Mouse (Mus musculus): Measurements from ENCODE around the gene Ugt1a5.
"Not testable (repeated sequence)": the region's sequence is repeated elsewhere in the genome, so short reads cannot be mapped to it uniquely, and the experiment has no call there.

Gene Ugt1a5

DNA sequence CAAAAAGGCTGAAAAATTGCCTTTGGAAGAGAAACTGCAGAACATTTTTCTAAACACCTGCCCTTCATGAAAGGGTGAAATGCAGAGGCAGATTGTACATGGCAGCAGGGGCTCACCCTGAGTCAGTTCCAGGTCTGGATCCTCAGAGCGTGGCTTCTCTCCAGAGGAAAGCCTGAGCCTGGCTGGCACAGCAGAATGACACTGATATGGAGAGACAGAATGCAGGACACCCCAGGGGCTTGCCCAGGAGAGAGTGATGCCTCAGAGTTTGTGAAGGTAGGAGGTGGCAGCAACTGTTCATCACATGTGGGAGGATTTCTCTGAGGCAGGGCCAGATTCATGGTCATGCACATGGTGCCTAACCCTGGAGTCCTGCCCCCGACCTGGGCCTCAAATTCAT, 34.2 kb downstream of the Ugt1a5 start:
- peak; percentile 57 for DNase-seq

DNA sequence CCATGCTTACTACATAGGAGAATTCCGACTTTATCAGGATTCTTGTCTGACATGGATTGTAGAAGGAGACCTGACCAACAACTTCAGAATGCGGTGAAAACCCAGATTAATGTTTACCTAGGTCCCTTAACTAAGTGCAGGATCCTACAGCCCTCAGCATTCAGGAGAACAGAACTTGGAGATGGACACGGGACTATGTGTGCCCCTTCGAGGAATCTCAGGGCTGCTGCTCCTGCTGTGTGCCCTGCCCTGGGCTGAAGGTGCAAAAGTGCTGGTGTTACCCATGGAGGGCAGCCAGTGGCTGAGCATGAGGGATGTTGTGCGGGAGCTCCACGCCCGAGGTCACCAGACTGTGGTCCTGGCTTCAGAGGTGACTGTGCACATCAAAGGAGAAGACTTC, 34.6 kb downstream of the Ugt1a5 start, which contains the start of gene Ugt1a2:
Ugt1a2 (plus strand) TSS at position 146 of the 400 bp plus-strand sequence.
- no peak for DNase-seq

GRCm38 (mm10) chr1:88205294-88205922, 39.6 kb downstream of the Ugt1a5 start, which contains the start of gene Dnajb3:
Gene Dnajb3 (minus strand): TSS chr1:88205782.
- peak; percentile 88 for DNase-seq

GRCm38 (mm10) chr1:88206843-88207479, 41.1 kb downstream of the Ugt1a5 start:
- no peak for DNase-seq

- DNase-seq = no peak
These were observed 46.0 kb downstream of the Ugt1a5 start, which contains the start of gene Ugt1a1 for GRCm38 (mm10) chr1:88211812-88212211. Gene Ugt1a1 (plus strand): TSS chr1:88211959.

GRCm38 (mm10) chr1:88212341-88213045, 46.7 kb downstream of the Ugt1a5 start:
- DNase-seq = no peak

- DNase-seq = no peak
These were observed 47.2 kb downstream of the Ugt1a5 start for GRCm38 (mm10) chr1:88213061-88213460.

DNA sequence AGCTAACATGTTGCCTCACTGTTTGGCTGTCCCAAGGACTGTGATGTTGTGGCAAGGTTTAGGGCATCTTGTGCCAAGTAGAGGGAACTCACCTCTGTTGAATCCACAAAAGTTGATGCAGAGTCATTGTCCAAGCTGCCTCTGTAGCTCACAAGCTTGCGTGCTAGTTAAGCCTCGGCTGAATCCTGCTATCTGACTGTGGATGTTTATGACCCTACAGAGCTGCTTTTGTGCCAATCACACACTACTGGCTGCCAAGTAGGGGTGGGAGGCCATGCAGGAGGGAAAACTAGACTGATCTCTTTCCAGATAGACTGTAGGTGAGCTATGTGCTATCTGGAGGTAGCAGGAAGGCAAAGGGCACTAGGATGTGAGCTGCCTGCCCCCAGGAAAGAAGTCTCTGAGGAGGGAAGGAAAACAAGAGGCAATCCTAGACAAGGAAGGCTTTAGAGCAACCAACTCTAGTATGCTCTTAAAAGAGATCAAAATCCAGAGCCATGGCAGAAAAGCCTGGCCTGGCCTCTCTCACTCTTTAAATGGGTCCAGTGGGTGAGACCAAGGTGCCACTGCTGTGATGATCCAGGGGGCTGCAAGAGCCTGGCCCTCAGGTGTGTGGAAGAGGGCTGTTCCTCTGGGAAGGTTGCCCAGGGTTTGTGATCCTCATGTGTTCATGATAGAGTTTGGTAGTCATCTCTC, 48.1 kb downstream of the Ugt1a5 start:
- no peak for DNase-seq

GRCm38 (mm10) chr1:88214462-88214952, 48.7 kb downstream of the Ugt1a5 start:
- no peak for DNase-seq

DNA sequence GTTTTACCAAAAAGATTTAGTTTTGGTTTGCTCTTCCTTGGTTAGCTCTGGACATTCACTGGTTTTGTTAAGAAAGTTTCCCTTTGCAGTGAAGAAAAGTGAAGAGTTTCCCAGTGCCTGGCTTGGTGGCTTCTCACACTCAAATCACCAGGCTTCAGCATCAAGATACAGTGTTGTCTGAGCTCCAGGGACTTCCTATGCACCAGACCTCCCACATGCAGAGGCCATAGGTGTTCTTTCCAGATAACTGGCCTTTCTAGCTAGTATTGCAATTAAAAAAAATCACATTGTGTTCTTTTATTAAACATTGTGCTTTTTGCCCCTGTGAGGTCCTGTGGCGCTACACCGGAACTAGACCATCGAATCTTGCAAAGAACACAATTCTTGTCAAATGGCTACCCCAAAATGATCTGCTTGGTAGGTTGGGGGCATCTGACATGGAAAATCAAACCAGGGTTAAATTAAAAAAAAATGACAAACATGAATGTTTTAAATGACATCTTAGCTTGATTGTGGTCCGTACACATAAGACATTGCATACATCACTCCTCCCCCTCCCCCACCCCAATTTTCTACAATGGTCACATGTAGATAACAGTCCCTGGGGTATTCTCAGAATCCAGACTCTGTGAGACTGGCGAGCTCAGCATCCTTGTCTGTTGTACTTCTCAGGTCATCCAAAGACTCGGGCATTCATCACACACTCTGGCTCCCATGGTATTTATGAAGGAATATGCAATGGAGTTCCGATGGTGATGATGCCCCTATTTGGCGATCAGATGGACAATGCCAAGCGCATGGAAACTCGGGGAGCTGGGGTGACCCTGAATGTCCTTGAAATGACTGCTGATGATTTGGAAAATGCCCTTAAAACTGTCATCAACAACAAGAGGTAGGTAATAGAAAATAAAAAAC, 49.9 kb downstream of the Ugt1a5 start:
- no peak for DNase-seq

GRCm38 (mm10) chr1:88216551-88216950, 50.7 kb downstream of the Ugt1a5 start:
- DNase-seq = no peak

DNA sequence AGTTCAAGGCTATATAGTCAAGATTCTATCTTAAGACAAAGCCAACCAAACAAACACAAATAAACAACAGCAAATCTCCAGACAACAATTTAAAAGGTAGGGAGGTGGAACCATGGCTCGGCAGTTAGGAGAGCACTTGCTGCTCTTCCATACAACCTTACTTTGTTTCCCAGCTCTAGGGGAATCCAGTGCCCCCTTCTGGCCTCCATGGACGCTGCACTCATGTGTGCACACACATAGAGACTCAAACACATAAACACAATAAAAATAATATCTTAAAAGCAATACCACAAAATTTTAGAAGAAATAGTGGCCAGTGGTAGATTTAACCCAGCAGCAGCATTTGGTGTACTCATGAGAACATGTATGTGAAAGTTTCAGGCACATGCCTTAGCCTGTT, 51.3 kb downstream of the Ugt1a5 start:
- DNase-seq = no peak

- DNase-seq = no peak
These were observed 51.8 kb downstream of the Ugt1a5 start for GRCm38 (mm10) chr1:88217576-88217975.

- no peak for DNase-seq
These were observed 52.2 kb downstream of the Ugt1a5 start for GRCm38 (mm10) chr1:88218051-88218450.

DNA sequence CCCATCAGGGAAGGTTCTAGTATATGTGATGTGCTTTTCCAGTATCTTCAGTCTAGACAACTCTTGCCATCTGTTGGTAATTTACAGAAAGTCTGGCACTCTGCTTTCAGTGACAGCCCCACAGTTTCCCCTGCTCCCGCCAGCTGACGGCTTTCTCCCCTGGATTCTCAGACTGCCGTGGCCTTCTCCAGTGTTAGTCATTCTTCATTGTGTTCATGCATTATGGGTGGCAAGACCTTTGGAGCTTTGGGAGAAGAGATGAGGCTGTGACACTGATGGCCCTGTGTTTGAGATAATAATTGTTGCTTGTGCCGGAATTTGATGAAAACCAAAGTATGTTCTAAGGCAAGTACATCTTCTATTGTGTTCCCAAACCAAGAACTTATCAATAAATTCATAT, 52.8 kb downstream of the Ugt1a5 start:
- DNase-seq = no peak

- DNase-seq = no peak
These were observed 53.2 kb downstream of the Ugt1a5 start for GRCm38 (mm10) chr1:88219054-88219453.

DNA sequence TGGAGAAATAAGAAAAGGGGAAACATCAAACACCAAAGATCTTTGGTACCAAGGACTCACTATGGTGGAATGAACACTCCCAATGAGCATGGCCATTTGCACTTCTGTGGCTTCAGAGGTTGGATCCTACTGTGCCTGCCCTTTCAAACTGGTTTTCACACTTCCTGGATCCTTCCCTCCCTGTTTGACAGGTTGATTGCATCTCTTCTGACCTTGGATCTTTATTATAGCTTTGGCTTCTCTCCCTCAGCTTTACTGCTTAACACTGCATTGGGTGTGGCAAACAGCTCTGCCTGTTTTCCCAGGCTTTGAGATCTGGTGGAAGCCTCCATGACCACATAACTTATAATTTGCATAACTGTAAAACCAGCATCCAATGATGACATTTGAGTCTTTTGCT, 54.5 kb downstream of the Ugt1a5 start:
- no peak for DNase-seq

DNA sequence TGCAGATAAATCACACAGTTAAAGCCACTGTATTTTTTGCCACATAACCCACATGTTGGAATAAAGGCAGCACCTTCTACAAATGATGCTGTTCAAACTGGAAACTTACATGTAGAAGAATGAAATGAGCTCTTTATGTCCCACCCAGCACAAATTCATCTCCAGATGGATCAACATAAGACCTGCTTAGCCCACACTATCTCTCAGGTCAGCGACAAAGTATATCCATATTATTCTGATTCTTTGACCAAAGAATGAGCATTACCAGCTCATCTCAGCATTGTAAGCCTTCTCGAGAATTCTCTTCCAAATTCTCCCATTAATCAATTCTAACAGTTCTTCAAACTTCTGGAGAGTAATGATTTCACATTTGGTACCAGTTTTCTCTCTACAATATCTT, 56.4 kb downstream of the Ugt1a5 start:
- no peak for DNase-seq

- not testable (repeated sequence) for DNase-seq
These were observed 57.3 kb downstream of the Ugt1a5 start for GRCm38 (mm10) chr1:88223011-88223515.

- DNase-seq = no peak
These were observed 57.8 kb downstream of the Ugt1a5 start for GRCm38 (mm10) chr1:88223591-88223990.

DNA sequence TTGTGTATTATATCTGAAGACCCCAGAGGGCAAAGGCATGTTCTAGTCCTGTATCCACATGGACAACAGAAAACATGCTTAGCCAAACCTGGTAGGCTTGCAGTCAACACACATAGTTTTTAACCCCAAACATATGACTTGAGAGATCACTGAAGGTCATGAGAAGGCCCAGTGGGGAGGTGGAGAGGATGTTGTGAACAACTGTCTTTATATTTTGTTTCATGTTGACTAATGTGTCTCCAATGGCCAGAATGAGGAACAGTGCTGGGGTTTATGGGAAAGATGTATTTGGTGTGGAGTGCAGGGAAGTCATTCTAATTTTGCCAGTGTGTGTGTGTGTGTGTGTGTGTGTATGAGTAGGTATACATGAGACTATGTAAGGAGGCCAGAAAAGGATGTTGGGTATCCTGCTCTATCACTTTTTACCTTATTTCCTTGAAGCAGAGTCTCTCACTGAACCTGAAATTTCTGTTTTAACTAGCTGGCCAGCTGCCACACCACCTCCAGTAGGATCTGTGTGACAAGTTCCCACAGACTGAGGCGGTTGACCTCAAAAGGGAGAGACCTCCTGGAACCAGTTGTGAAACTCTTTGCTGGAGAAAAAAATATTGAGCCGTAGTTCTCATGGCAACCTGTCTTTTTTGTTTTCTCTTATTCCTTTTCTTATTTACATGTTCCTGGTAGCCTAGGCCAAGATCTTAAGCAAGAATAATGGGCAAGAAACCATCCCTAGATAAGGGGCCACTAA, 58.4 kb downstream of the Ugt1a5 start:
- DNase-seq = no peak
